Comparison of ENCODE assay signal across 7 mouse cellular contexts in the genomic region with DNA sequence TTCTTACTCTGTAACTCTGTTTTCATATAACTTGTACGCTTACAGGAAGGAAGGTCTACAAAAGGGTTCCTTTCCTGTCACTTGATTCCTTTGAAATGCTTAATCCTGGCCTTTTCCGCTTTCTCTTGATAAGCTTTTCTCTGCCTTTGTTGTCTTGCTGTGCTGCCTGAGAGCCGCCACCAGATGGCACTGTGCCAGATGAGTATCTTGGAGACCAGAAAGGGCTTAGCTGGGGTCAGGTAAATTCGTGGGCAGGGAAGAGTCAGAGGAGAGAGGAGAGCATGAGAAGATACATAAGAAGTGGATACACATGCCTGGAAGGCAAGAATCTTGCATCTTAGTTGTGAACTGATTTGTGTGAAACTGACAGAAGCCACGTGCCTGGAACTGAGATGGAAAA. TPM values are rescaled to one million over a fixed set of nuclear protein-coding genes. Genes with fewer than 3 reads are reported as not detected.
A peak's percentile ranks its signal among the peaks of the same experiment; 100 is the strongest.
DNase-seq lines count a peak whose midpoint lies in the region; TF ChIP-seq lines count a peak whose summit lies in the region.

No protein-coding gene starts in this region.

- intact Hi-C loops in gastrocnemius, postnatal 14 days (cut with DNase I; ENCODE audit: low total_unique reads), result loop anchor here (5.0 kb wide), 1 partner anchor 327 kb away; no protein-coding TSS in a partner anchor

- no peaks in the 10 kb centered on the region for H3K9me3 ChIP-seq in ES-E14 (ENCODE audit: control insufficient read depth, insufficient read depth, low read depth, low read length)

- no peak overlapping the region for H3K4me3 ChIP-seq in ES-E14 (ENCODE audit: insufficient read depth in 1 of 2, low read depth in 1 of 2, low read length in 2 of 2, poor library complexity in 1 of 2, severe bottlenecking in 1 of 2)

- no peak overlapping the region for H3K27ac ChIP-seq in ES-E14 (ENCODE audit: insufficient read depth, low read depth, low read length, poor library complexity, severe bottlenecking)

- H3K36me3 ChIP-seq in ES-E14 (ENCODE audit: control insufficient read depth, insufficient read depth, low read length, poor library complexity, severe bottlenecking), result no peaks in the 10 kb centered on the region

- in situ Hi-C loops in ES-E14 (cut with MboI; ENCODE audit: low sequenced_read_pairs in 2 of 2, unreplicated experiment in 2 of 2), result loop anchor here in 1 of 2 experiments (25.0 kb wide), 1 partner anchor 337 kb away; no protein-coding TSS in a partner anchor

- no peaks in the 10 kb centered on the region for H3K4me1 ChIP-seq in ES-E14 (ENCODE audit: control insufficient read depth in 2 of 2, insufficient read depth in 2 of 2, low read length in 2 of 2, poor library complexity in 1 of 2)

- DNase-seq in CD4-positive helper T cell, adult 2 months (ENCODE audit: low read depth, low spot score), result peak; percentile 25
- DNase-seq in ES-E14 (ENCODE audit: low read depth, low spot score), result peak; percentile 72
- peak; percentile 9 for DNase-seq in cerebellum, adult 8-10 months
- DNase-seq in gastrocnemius, postnatal 14 days, result peak; percentile 49
- DNase-seq in layer of hippocampus, adult 8-10 months (ENCODE audit: low spot score in 2 of 2), result peak; percentile 21 to 44
- peak; percentile 78 for DNase-seq in mesoderm, embryonic 11.5 days (ENCODE audit: low read depth, low spot score)
- peak; percentile 4 for DNase-seq in spleen, postnatal 36 days (ENCODE audit: low spot score in 2 of 2)

- no peak overlapping the region for H3K9ac ChIP-seq in ES-E14 (ENCODE audit: insufficient read depth, low read depth, low read length, poor library complexity, severe bottlenecking)

TF ChIP-seq in ES-E14, 5 proteins besides CTCF, POLR2A, EP300 and RAD21:
- no peak for TF ChIP-seq CHD2 (IDR thresholded peaks at IDR 0.05; ENCODE audit: low read depth, low read length)
- peak; percentile 71; the same call in 1 of the 2 replicates for TF ChIP-seq ZC3H11A (IDR thresholded peaks at IDR 0.05; ENCODE audit: borderline replicate concordance, low read depth, low read length)
TF ChIP-seq in ES-E14: peak in this region for 1.

RNA-seq across cellular contexts. Expression of gene St8sia2, which starts 11.5 kb away (rescaled TPM):
- 0.26 and 0.36 TPM in 2 replicates for total RNA-seq in ES-E14 (2012; rRNA removed)
- total RNA-seq in gastrocnemius, postnatal 14 days (2021), result 1 to 10 TPM; 1.3 to 3.0 TPM
- total RNA-seq in layer of hippocampus, adult 8-10 months (2022), result 1 to 10 TPM; 1.4 to 2.3 (median 2.1) TPM

Comparison
In these comparisons a context has a peak if more than half of its experiments do, and no peak if none do; other contexts are left out.
1. DNase-seq: peak in every context shown above with its lines; median percentile 78 in mesoderm, embryonic 11.5 days; 72 in ES-E14; 49 in gastrocnemius, postnatal 14 days; 32 in layer of hippocampus, adult 8-10 months; 25 in CD4-positive helper T cell, adult 2 months; 9 in cerebellum, adult 8-10 months; 4 in spleen, postnatal 36 days.